Mouse (Mus musculus): ENCODE data around the gene Ndrg2.
"Not testable (repeated sequence)": the region's sequence is repeated elsewhere in the genome, so short reads cannot be mapped to it uniquely, and the experiment has no call there.

DNA sequence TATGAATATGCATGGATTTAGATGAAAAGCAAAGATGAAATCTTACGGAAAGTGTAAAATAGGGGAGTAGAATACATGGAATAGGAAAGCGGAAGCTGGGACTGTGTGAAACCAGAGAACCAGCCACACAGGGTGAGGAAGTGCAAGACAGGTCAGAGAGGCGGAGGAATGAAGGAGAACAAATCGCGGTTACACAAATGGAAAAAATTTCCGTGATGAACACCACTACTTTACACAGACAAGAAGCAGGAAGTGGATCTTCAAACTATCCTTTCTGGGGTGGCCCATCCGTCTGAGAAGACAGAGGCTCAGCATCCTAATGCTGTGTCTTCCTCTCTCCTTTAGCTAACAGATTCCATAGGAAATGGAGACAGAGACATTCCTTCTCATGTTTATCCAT lies 58.7 kb downstream of the Ndrg2 start:
- not testable (repeated sequence) for TF ChIP-seq CTCF (conservative IDR thresholded peaks at IDR 0.05; ENCODE audit: insufficient read depth, insufficient read length, low read depth, low read length); POLR2A (IDR thresholded peaks at IDR 0.05; ENCODE audit: low read depth, low read length)

All from kidney, adult 2 months (tissue).